Comparison of ENCODE assay signal across 22 mouse cellular contexts in genomic region chr1:178447036-178447435, GRCm38 (mm10).
"Had no signal": no experiment of that assay in that cellular context is flagged by ENCODE, and none has a peak within 500 bp of the region (broad histone marks: within the 10 kb centered on the region; RNA-seq: fewer than 3 reads in every experiment).

No protein-coding gene starts in this region.

- H3K4me3 ChIP-seq: megakaryocyte, embryonic 14.5 days; midbrain, embryonic 10.5 days; midbrain, embryonic 12.5 days; myocyte; neural tube, embryonic 13.5 days; neural tube, embryonic 15.5 days; stomach, embryonic 15.5 days had no signal

- H3K9me3 ChIP-seq: megakaryocyte, embryonic 14.5 days; midbrain, embryonic 10.5 days; midbrain, embryonic 12.5 days; neural tube, embryonic 13.5 days; neural tube, embryonic 15.5 days; stomach, embryonic 15.5 days had no signal

- DNase-seq: lung, adult 18-20 months; lung, embryonic 14.5 days; lung, postnatal 10 days; lung, postnatal 4 days; midbrain, embryonic 14.5 days; retina, postnatal 1 day; right cerebral cortex, adult 18-20 months; right cerebral cortex, postnatal 25 days; right cerebral cortex, postnatal 4 days; spleen, adult 18-20 months; thymus, adult 2 months; thymus, postnatal 25 days; thymus, postnatal 4 days had no signal

- H3K4me1 ChIP-seq: neural tube, embryonic 13.5 days; neural tube, embryonic 15.5 days; stomach, embryonic 15.5 days had no signal

- H3K4me2 ChIP-seq: lung, embryonic 14.5 days; midbrain, embryonic 12.5 days; neural tube, embryonic 13.5 days; neural tube, embryonic 15.5 days; stomach, embryonic 15.5 days had no signal

- ATAC-seq: midbrain, embryonic 16.5 days had no signal

- H3K27me3 ChIP-seq: megakaryocyte, embryonic 14.5 days; midbrain, embryonic 12.5 days; neural tube, embryonic 13.5 days; neural tube, embryonic 15.5 days; stomach, embryonic 15.5 days had no signal

- H3K9ac ChIP-seq: lung, embryonic 14.5 days; midbrain, embryonic 12.5 days; neural tube, embryonic 13.5 days; neural tube, embryonic 15.5 days; stomach, embryonic 15.5 days had no signal

- H3K27ac ChIP-seq: midbrain, embryonic 10.5 days; midbrain, embryonic 12.5 days; neural tube, embryonic 13.5 days; neural tube, embryonic 15.5 days; stomach, embryonic 15.5 days; stomach, postnatal 0 days had no signal

- H3K36me3 ChIP-seq: midbrain, embryonic 10.5 days; midbrain, embryonic 12.5 days; neural tube, embryonic 13.5 days; neural tube, embryonic 15.5 days; stomach, embryonic 15.5 days had no signal
